Mouse (Mus musculus) midbrain, embryonic 14.5 days (tissue): Measurements from ENCODE around the gene Smg7. TPM values are rescaled to one million over a fixed set of nuclear protein-coding genes. Genes with fewer than 3 reads are reported as not detected.

ENCODE experiments used
- ATAC-seq: fragments of 200-750 bp; cut with Nextera tagmentation; 2 replicates; pipeline ENCODE4 v1.8.0; 2017; ENCODE audit warnings: moderate number of reproducible peaks, moderate library complexity; ENCODE audit not compliant: low FRiP score, low TSS enrichment
- DNase-seq: peaks from one replicate; pipeline ENCODE4 v3.0.0-alpha.2; 2015
- H3K27ac ChIP-seq: fragments of 300-500 bp; sonication (generic); replicated peaks from 2 replicates; pipeline ENCODE4 v1.5.1; 2014; ENCODE audit warnings: mild to moderate bottlenecking, low read depth, low read length, moderate library complexity
- H3K27me3 ChIP-seq: fragments of 300-500 bp; sonication (generic); 2 replicates; pipeline ENCODE4 v1.6.1; 2014; ENCODE audit warnings: low read length, control low read depth, mixed read lengths; ENCODE audit not compliant: control insufficient read depth, insufficient read depth
- H3K36me3 ChIP-seq: fragments of 300-500 bp; sonication (generic); 2 replicates; pipeline ENCODE4 v1.6.1; 2014; ENCODE audit warnings: low read length, control low read depth; ENCODE audit not compliant: control insufficient read depth, insufficient read depth
- H3K4me1 ChIP-seq: fragments of 300-500 bp; sonication (generic); 2 replicates; pipeline ENCODE4 v1.6.1; 2014; ENCODE audit warnings: mild to moderate bottlenecking, antibody characterized with exemption, low read length, control low read depth; ENCODE audit not compliant: control insufficient read depth, insufficient read depth
- H3K4me2 ChIP-seq: fragments of 300-500 bp; sonication (generic); 2 replicates; pipeline ENCODE4 v1.6.1; 2014; ENCODE audit warnings: mild to moderate bottlenecking, low read length, moderate library complexity
- H3K4me3 ChIP-seq: fragments of 300-500 bp; sonication (generic); replicated peaks from 2 replicates; pipeline ENCODE4 v1.5.1; 2014; ENCODE audit warnings: low read depth, low read length
- H3K9ac ChIP-seq: fragments of 300-500 bp; sonication (generic); replicated peaks from 2 replicates; pipeline ENCODE4 v1.6.1; 2014; ENCODE audit warnings: mild to moderate bottlenecking, low read length, moderate library complexity
- H3K9me3 ChIP-seq: fragments of 300-500 bp; sonication (generic); 2 replicates; pipeline ENCODE4 v1.6.1; 2016; ENCODE audit warnings: low read length, control low read depth, mixed read lengths; ENCODE audit not compliant: control insufficient read depth
- whole genome bisulfite sequencing: fragments of 180-500 bp; shearing (Covaris S2); extraction: QIAGEN DNeasy Blood & Tissue Kit; methylation state at CpG from one replicate; pipeline ENCODE4 v1.1.7; 2014; 5-methylcytosine and 5-hydroxymethylcytosine counted together
- polyA plus RNA-seq: library from polyadenylated mRNA; unstranded; fragments of >200 nt; fragmentation: Nextera tagmentation; extraction: Ambion mirVana; gene quantifications from 2 replicates; pipeline ENCODE4 v1.2.1, GENCODE M21; 2014

Smg7 gene
- polyA plus RNA-seq, 1 experiment from 2014 or later, result 47.3 TPM

DNA sequence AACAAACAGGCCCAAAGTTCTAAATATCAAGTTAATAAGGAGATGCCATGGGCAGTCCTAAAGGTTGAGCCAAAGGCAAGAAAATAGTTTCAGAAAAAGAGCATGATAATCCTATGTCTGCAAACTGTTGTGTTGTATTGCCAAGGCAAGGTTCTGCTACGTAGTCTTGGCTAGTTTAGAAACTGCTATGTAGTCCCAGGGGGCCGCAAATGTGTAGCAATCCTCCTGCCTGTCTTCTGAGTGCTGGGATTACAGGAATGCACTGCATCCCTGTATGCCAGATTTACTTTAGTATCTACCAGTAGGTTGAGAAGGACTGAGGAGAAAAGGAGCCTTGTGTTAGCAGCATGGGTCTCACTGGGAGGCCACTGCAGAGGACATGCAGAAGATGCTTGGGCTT is 55.6 kb downstream of the Smg7 start:
- peaks cover 89% of the 10 kb centered on the region for H3K36me3 ChIP-seq
- no peak overlapping the region for H3K4me3 ChIP-seq
- H3K4me2 ChIP-seq, result no peak overlapping the region
- no peak overlapping the region for H3K27ac ChIP-seq
- H3K9me3 ChIP-seq, result no peaks in the 10 kb centered on the region
- DNase-seq, result no peak
- WGBS, result 94% methylated on average over 2 of the region's 2 CpGs
- no peaks in the 10 kb centered on the region for H3K27me3 ChIP-seq
- no peak for ATAC-seq
- H3K4me1 ChIP-seq, result no peaks in the 10 kb centered on the region
- no peak overlapping the region for H3K9ac ChIP-seq

DNA sequence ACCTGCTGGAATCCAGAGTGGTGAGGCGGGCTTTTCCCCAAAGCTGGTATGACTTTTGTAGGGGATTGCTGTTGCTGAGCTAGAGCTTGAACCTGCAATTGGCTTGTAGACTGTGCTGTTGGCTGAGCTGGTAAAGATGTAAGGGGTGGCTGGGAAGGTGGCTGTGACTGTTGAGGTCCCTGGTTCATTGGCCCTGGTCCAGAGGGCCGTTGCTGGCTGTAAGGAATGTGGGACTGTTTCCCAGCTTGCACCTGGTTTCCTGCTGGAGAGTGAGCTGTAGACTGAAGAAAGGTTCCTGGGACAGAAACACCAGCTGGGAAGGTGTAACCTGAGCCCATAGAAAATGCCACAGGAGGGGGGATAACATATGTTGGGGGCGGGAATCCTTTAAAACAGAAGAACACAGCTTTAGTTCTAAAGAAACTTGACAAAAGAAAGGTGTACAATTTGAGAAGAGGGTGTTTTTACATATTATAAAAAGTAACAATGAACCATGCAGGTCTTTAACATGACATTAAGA is 57.2 kb downstream of the Smg7 start:
- no peak overlapping the region for H3K4me2 ChIP-seq
- no peaks in the 10 kb centered on the region for H3K27me3 ChIP-seq
- ATAC-seq, result no peak
- 85% methylated on average over 3 of the region's 3 CpGs for WGBS
- no peak overlapping the region for H3K4me3 ChIP-seq
- no peaks in the 10 kb centered on the region for H3K4me1 ChIP-seq
- H3K9me3 ChIP-seq, result no peaks in the 10 kb centered on the region
- peaks cover 90% of the 10 kb centered on the region for H3K36me3 ChIP-seq
- H3K9ac ChIP-seq, result no peak overlapping the region
- no peak overlapping the region for H3K27ac ChIP-seq
- no peak for DNase-seq

DNA sequence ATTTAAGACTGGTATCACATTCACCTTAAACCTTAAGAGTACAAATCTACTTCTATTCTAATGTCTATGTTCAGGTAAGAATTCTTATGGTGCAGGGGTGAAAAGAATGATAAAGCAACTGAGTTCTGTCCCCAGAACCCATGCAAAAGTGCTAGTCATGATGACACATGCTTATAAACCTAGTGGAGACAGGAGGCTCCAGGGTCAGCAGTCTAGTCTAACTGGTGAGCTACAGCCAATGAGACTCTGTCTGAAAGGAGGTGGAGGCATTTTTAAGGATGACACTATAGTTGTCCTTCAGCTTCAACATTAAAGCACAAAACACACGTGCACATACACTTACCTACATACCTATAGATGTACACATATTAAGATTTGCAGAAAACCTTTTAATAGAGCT is 57.8 kb downstream of the Smg7 start:
- Histone ChIP-seq H3K4me1 (no peaks in the 10 kb centered on the region), H3K27ac (no peak overlapping the region), H3K27me3 (no peaks in the 10 kb centered on the region), H3K4me2 (no peak overlapping the region), H3K4me3 (no peak overlapping the region), H3K36me3 (peaks cover 94% of the 10 kb centered on the region), H3K9me3 (no peaks in the 10 kb centered on the region), H3K9ac (no peak overlapping the region)
- DNase-seq (no peak), ATAC-seq (no peak)
- WGBS, result 92% methylated on average over 1 of the region's 1 CpGs

DNA sequence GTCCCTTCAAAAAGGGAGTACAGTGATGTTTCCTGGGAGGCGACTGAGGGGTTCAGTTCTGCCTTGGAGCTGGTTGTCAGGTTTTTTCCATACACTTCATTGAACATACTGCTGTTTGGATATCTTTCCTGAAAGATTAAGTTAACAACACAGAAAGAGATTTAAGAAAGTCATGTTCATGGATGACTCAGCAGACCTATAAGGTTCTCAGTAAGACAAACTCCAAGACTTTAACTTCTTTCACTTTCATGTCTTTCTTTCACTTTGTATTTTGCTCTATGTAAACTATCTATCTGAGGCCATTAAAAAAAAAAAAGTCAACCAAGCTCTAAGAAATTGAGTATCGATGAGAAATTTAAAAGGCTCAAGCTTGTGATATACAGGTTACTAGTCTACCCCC is 61.4 kb downstream of the Smg7 start:
- 95% methylated on average over 2 of the region's 2 CpGs for WGBS
- no peak overlapping the region for H3K4me2 ChIP-seq
- H3K36me3 ChIP-seq, result peaks cover 93% of the 10 kb centered on the region
- DNase-seq (no peak), ATAC-seq (no peak)
- no peaks in the 10 kb centered on the region for H3K9me3 ChIP-seq
- H3K4me3 ChIP-seq, result no peak overlapping the region
- H3K27me3 ChIP-seq, result no peaks in the 10 kb centered on the region
- no peak overlapping the region for H3K9ac ChIP-seq
- no peak overlapping the region for H3K27ac ChIP-seq
- no peaks in the 10 kb centered on the region for H3K4me1 ChIP-seq

- no peaks in the 10 kb centered on the region for H3K4me1 ChIP-seq
- H3K27me3 ChIP-seq, result no peaks in the 10 kb centered on the region
- no peaks in the 10 kb centered on the region for H3K9me3 ChIP-seq
- 97% methylated on average over 3 of the region's 3 CpGs for WGBS
- ATAC-seq (no peak), DNase-seq (no peak)
- H3K27ac ChIP-seq, result no peak overlapping the region
- peaks cover 89% of the 10 kb centered on the region for H3K36me3 ChIP-seq
- H3K9ac ChIP-seq, result no peak overlapping the region
- no peak overlapping the region for H3K4me2 ChIP-seq
- H3K4me3 ChIP-seq, result no peak overlapping the region
Measured at GRCm38 (mm10) chr1:152840343-152840742, 62.1 kb downstream of the Smg7 start.

GRCm38 (mm10) chr1:152838841-152839240 is 63.6 kb downstream of the Smg7 start:
- H3K9ac ChIP-seq, result no peak overlapping the region
- ATAC-seq, result no peak
- DNase-seq, result no peak
- 95% methylated on average over 12 of the region's 12 CpGs for WGBS
- H3K27ac ChIP-seq, result no peak overlapping the region
- H3K9me3 ChIP-seq, result no peaks in the 10 kb centered on the region
- H3K27me3 ChIP-seq, result no peaks in the 10 kb centered on the region
- H3K4me1 ChIP-seq, result no peaks in the 10 kb centered on the region
- H3K36me3 ChIP-seq, result peaks cover 80% of the 10 kb centered on the region
- H3K4me2 ChIP-seq, result no peak overlapping the region
- no peak overlapping the region for H3K4me3 ChIP-seq

DNA sequence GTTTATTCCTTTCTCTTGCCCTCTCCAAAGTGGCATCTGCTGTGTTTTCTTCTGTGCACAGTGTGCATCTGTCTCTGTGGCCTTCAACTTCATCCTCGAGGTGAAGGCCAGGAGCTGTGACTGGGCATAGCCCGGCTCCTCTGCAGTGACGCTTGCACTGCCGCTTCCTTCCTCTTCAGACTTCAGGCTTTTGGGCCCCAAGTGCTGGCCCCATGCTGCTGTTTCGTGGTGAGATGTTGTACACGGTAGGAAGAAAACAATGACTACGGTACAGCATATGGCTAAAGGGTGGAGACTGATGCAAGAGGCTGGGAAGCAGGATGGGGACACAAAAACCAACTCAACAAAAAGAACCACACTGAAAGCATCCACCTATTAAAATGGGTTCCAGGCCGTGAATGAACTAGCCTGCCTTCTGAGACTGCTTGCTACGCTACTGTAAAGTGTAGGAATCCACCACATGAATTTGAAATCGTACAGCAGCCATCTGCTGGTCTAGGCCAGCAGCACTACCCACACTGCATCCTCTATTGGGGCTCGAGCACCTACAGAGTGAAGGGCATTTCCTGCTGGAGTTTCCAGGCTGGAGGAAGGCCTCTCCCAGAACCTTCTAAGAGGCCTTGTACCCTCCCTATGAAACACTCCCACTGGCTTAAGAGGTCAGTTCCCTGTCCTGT is 64.3 kb downstream of the Smg7 start:
- no peak overlapping the region for H3K27ac ChIP-seq
- DNase-seq, result no peak
- H3K9me3 ChIP-seq, result no peaks in the 10 kb centered on the region
- WGBS, result 90% methylated on average over 10 of the region's 11 CpGs
- no peak overlapping the region for H3K4me2 ChIP-seq
- ATAC-seq, result no peak
- H3K9ac ChIP-seq, result no peak overlapping the region
- H3K4me1 ChIP-seq, result no peaks in the 10 kb centered on the region
- no peaks in the 10 kb centered on the region for H3K27me3 ChIP-seq
- no peak overlapping the region for H3K4me3 ChIP-seq
- peaks cover 73% of the 10 kb centered on the region for H3K36me3 ChIP-seq

DNA sequence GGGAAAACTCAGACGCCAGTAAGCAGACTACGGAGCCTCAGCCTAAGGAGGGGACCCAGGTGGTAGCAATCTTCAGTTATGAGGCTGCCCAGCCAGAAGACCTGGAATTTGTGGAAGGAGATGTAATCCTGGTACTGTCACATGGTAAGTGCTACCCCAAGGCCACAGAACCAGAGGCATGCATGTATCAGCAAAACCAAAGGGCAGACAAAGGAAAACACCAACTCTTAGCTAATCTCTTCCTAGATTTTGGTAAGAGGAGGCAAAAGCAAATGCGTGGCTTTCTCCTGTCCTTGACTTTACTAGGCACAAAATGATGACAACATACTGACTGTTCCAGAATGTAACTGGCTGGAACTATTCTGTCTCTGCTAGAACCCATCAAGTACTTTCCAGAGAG is 67.4 kb downstream of the Smg7 start:
- ATAC-seq (no peak), DNase-seq (no peak)
- Histone ChIP-seq H3K9ac (no peak overlapping the region), H3K4me1 (no peaks in the 10 kb centered on the region; the same call in 1 of the 2 replicates), H3K9me3 (no peaks in the 10 kb centered on the region), H3K27ac (no peak overlapping the region), H3K27me3 (no peaks in the 10 kb centered on the region), H3K4me2 (no peak overlapping the region), H3K4me3 (no peak overlapping the region), H3K36me3 (peaks cover 47% of the 10 kb centered on the region)
- 93% methylated on average over 3 of the region's 3 CpGs for WGBS

- peaks cover 22% of the 10 kb centered on the region for H3K36me3 ChIP-seq
- DNase-seq, result no peak
- no peak overlapping the region for H3K27ac ChIP-seq
- H3K4me3 ChIP-seq, result no peak overlapping the region
- no peaks in the 10 kb centered on the region; the same call in 1 of the 2 replicates for H3K4me1 ChIP-seq
- 94% methylated on average over 6 of the region's 6 CpGs for WGBS
- no peak overlapping the region for H3K9ac ChIP-seq
- ATAC-seq, result no peak
- no peak overlapping the region for H3K4me2 ChIP-seq
- H3K9me3 ChIP-seq, result no peaks in the 10 kb centered on the region
- H3K27me3 ChIP-seq, result no peaks in the 10 kb centered on the region
Measured at GRCm38 (mm10) chr1:152832316-152832715, 70.1 kb downstream of the Smg7 start.
